Mouse (Mus musculus) bone marrow, adult 2 months (tissue): ENCODE data around the gene Fgfr2.

Experiments used
- CTCF ChIP-seq: fragments of 200-500 bp; IDR thresholded peaks from 2 replicates; pipeline ENCODE4 v1.5.1; 2011; ENCODE audit warnings: low read length, control low read depth; ENCODE audit not compliant: control insufficient read depth, insufficient read depth
- POLR2A ChIP-seq: fragments of 200-500 bp; IDR thresholded peaks from 2 replicates; pipeline ENCODE4 v1.6.1; 2011; ENCODE audit warnings: low read depth, mild to moderate bottlenecking, control low read depth, low read length, borderline replicate concordance; ENCODE audit not compliant: control insufficient read depth

GRCm38 (mm10) chr7:132713483-132714126 lies 409.5 kb downstream of the Fgfr2 start:
- TF ChIP-seq CTCF: no peak
- no peak for TF ChIP-seq POLR2A
